Comparison of ENCODE assay signal across 28 mouse cellular contexts in the genomic region with DNA sequence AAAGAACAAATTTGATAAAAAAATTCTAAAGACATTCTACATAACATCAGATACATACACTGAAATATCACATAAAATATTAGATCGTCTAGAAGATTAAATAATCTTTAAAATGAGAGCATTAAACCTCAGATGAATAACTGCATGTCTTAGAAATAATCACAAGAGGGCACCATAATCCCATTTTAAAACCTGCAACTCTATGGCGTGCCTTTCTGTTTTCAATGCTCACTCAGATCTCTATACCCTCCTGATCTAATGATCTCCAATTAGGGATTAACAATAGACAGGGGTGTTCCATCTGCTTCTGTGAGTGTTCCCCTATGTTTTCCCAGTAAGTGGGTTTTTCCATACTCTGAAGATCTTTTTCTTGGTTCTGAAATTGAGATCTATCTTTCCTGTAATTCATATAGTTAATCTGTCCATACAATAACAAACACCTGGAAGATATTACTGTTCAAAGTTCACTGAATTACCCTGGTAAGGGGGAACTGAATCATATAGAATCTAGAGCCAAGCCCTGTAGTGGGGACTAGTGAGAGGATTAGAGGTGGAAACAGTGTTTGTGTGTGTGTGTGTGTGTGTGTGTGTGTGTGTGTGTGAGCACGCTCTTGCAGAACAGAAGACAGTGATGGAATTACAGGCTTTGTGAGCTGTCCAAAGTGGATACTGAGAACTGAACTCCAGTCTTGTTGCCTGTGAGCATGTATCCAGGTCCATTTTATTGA. TPM values are rescaled to one million over a fixed set of nuclear protein-coding genes. Genes with fewer than 3 reads are reported as not detected.
DNase-seq lines count a peak whose midpoint lies in the region; ATAC-seq and TF ChIP-seq lines count a peak whose summit lies in the region.
"Had no signal": no experiment of that assay in that cellular context is flagged by ENCODE, and none has a peak within 500 bp of the region (broad histone marks: within the 10 kb centered on the region; RNA-seq: fewer than 3 reads in every experiment).

No protein-coding gene starts in this region.

- H3K4me2 ChIP-seq in hindbrain, embryonic 14.5 days (replicated peaks): no peak overlapping the region
- no peak overlapping the region for H3K4me2 ChIP-seq in hindbrain, embryonic 13.5 days
- H3K4me2 ChIP-seq in midbrain, postnatal 0 days (ENCODE audit: low read depth, low read length, poor library complexity, severe bottlenecking): no peak overlapping the region
- no peak overlapping the region for H3K4me2 ChIP-seq in midbrain, embryonic 15.5 days
- no peak overlapping the region for H3K4me2 ChIP-seq in intestine, postnatal 0 days (replicated peaks; ENCODE audit: low read depth)
- H3K4me2 ChIP-seq: embryonic facial prominence, embryonic 13.5 days; limb, embryonic 12.5 days; liver, embryonic 12.5 days; lung, embryonic 14.5 days; midbrain, embryonic 11.5 days; stomach, embryonic 15.5 days had no signal

- H3K4me1 ChIP-seq in hindbrain, embryonic 14.5 days (replicated peaks; ENCODE audit: control insufficient read depth, insufficient read depth, low read length): no peaks in the 10 kb centered on the region
- no peaks in the 10 kb centered on the region for H3K4me1 ChIP-seq in hindbrain, embryonic 13.5 days (replicated peaks)
- no peaks in the 10 kb centered on the region for H3K4me1 ChIP-seq in midbrain, postnatal 0 days (ENCODE audit: insufficient read depth, low read length)
- H3K4me1 ChIP-seq in midbrain, embryonic 15.5 days: no peaks in the 10 kb centered on the region
- H3K4me1 ChIP-seq in intestine, postnatal 0 days (replicated peaks; ENCODE audit: control insufficient read depth, insufficient read depth, low read length): no peaks in the 10 kb centered on the region
- H3K4me1 ChIP-seq: embryonic facial prominence, embryonic 13.5 days; limb, embryonic 12.5 days; liver, embryonic 12.5 days; stomach, embryonic 15.5 days had no signal

- H3K27me3 ChIP-seq in hindbrain, embryonic 14.5 days (ENCODE audit: control insufficient read depth, insufficient read depth, low read length): no peaks in the 10 kb centered on the region
- no peaks in the 10 kb centered on the region for H3K27me3 ChIP-seq in hindbrain, embryonic 13.5 days
- no peaks in the 10 kb centered on the region for H3K27me3 ChIP-seq in midbrain, postnatal 0 days (ENCODE audit: insufficient read depth, low read length)
- no peaks in the 10 kb centered on the region for H3K27me3 ChIP-seq in midbrain, embryonic 15.5 days (replicated peaks)
- H3K27me3 ChIP-seq in intestine, postnatal 0 days (replicated peaks; ENCODE audit: control insufficient read depth, insufficient read depth, low read length): no peaks in the 10 kb centered on the region
- H3K27me3 ChIP-seq: embryonic facial prominence, embryonic 13.5 days; limb, embryonic 12.5 days; liver, embryonic 12.5 days; Patski; stomach, embryonic 15.5 days had no signal

- no peak for ATAC-seq in hindbrain, embryonic 14.5 days (ENCODE audit: low FRiP score)
- no peak for ATAC-seq in hindbrain, embryonic 13.5 days (ENCODE audit: low FRiP score)
- no peak for ATAC-seq in midbrain, postnatal 0 days (ENCODE audit: low FRiP score)
- no peak for ATAC-seq in midbrain, embryonic 15.5 days (replicated peaks)
- 0 out of 2 replicates have a peak, but pooled peaks have one; percentile 53 for ATAC-seq in intestine, postnatal 0 days
- ATAC-seq: CD4-positive, CD25-positive, alpha-beta regulatory T cell, adult 4 months; liver, embryonic 12.5 days; Patski had no signal

- 61% methylated on average over 3 of the region's 3 CpGs for WGBS in hindbrain, embryonic 14.5 days
- WGBS in hindbrain, embryonic 13.5 days: 64% methylated on average over 3 of the region's 3 CpGs
- WGBS in midbrain, postnatal 0 days: 70% methylated on average over 3 of the region's 3 CpGs
- WGBS in midbrain, embryonic 15.5 days: 68% methylated on average over 3 of the region's 3 CpGs
- 45% methylated on average over 3 of the region's 3 CpGs for WGBS in intestine, postnatal 0 days

- H3K4me3 ChIP-seq in hindbrain, embryonic 14.5 days (replicated peaks; ENCODE audit: low read length): no peak overlapping the region
- no peak overlapping the region for H3K4me3 ChIP-seq in hindbrain, embryonic 13.5 days
- H3K4me3 ChIP-seq in midbrain, postnatal 0 days (ENCODE audit: low read depth, low read length): no peak overlapping the region
- H3K4me3 ChIP-seq in midbrain, embryonic 15.5 days: no peak overlapping the region
- no peak overlapping the region for H3K4me3 ChIP-seq in intestine, postnatal 0 days (ENCODE audit: low read depth, low read length)
- H3K4me3 ChIP-seq: embryonic facial prominence, embryonic 13.5 days; limb, embryonic 12.5 days; liver, embryonic 12.5 days; stomach, embryonic 15.5 days had no signal

- peak; percentile 38 for DNase-seq in hindbrain, embryonic 14.5 days (ENCODE audit: low spot score)
- DNase-seq in midbrain, postnatal 0 days (ENCODE audit: low spot score): peak; percentile 40
- no peak for DNase-seq in lung, postnatal 10 days
- DNase-seq in frontal cortex, adult 2 months (ENCODE audit: extremely low spot score in 1 of 2, low spot score in 1 of 2): no peak
- DNase-seq: adrenal gland, adult 8-10 months; cerebellum, adult 9-11 months; gastrocnemius, postnatal 25 days; kidney, adult 11 months; kidney, postnatal 10 days; lung, embryonic 14.5 days; right cerebral cortex, postnatal 14 days; thymus, adult 2 months had no signal

- TF ChIP-seq CTCF in midbrain, postnatal 0 days (IDR thresholded peaks at IDR 0.05): peak; percentile 54
- TF ChIP-seq CTCF in intestine, postnatal 0 days (IDR thresholded peaks at IDR 0.05; ENCODE audit: low read depth): peak; percentile 45

- H3K9me3 ChIP-seq in hindbrain, embryonic 14.5 days (ENCODE audit: control insufficient read depth, low read length): no peaks in the 10 kb centered on the region
- H3K9me3 ChIP-seq in hindbrain, embryonic 13.5 days: no peaks in the 10 kb centered on the region
- H3K9me3 ChIP-seq in midbrain, postnatal 0 days (ENCODE audit: low read length): no peaks in the 10 kb centered on the region
- H3K9me3 ChIP-seq in midbrain, embryonic 15.5 days: no peaks in the 10 kb centered on the region
- H3K9me3 ChIP-seq in intestine, postnatal 0 days (ENCODE audit: control insufficient read depth): no peaks in the 10 kb centered on the region
- H3K9me3 ChIP-seq: embryonic facial prominence, embryonic 13.5 days; limb, embryonic 12.5 days; liver, embryonic 12.5 days; stomach, embryonic 15.5 days had no signal

- H3K9ac ChIP-seq in hindbrain, embryonic 14.5 days: no peak overlapping the region
- no peak overlapping the region for H3K9ac ChIP-seq in hindbrain, embryonic 13.5 days
- H3K9ac ChIP-seq in midbrain, postnatal 0 days (replicated peaks; ENCODE audit: low read length, poor library complexity, severe bottlenecking): no peak overlapping the region
- no peak overlapping the region for H3K9ac ChIP-seq in midbrain, embryonic 15.5 days
- no peak overlapping the region for H3K9ac ChIP-seq in intestine, postnatal 0 days (ENCODE audit: low read depth, low read length)
- H3K9ac ChIP-seq: embryonic facial prominence, embryonic 13.5 days; limb, embryonic 12.5 days; liver, embryonic 12.5 days; lung, embryonic 14.5 days; stomach, embryonic 15.5 days had no signal

- no peak overlapping the region for H3K27ac ChIP-seq in hindbrain, embryonic 14.5 days
- no peak overlapping the region for H3K27ac ChIP-seq in hindbrain, embryonic 13.5 days
- no peak overlapping the region for H3K27ac ChIP-seq in midbrain, postnatal 0 days (ENCODE audit: low read depth, low read length)
- no peak overlapping the region for H3K27ac ChIP-seq in midbrain, embryonic 15.5 days
- H3K27ac ChIP-seq in intestine, postnatal 0 days (ENCODE audit: low read depth, low read length): no peak overlapping the region
- H3K27ac ChIP-seq: embryonic facial prominence, embryonic 13.5 days; limb, embryonic 12.5 days; liver, embryonic 12.5 days; macrophage; stomach, embryonic 15.5 days had no signal

- no peaks in the 10 kb centered on the region for H3K36me3 ChIP-seq in hindbrain, embryonic 14.5 days (replicated peaks; ENCODE audit: control insufficient read depth, insufficient read depth)
- no peaks in the 10 kb centered on the region for H3K36me3 ChIP-seq in hindbrain, embryonic 13.5 days
- H3K36me3 ChIP-seq in midbrain, postnatal 0 days (ENCODE audit: insufficient read depth, low read length): no peaks in the 10 kb centered on the region
- no peaks in the 10 kb centered on the region for H3K36me3 ChIP-seq in midbrain, embryonic 15.5 days (replicated peaks)
- no peaks in the 10 kb centered on the region for H3K36me3 ChIP-seq in intestine, postnatal 0 days (ENCODE audit: control insufficient read depth, insufficient read depth)
- H3K36me3 ChIP-seq: embryonic facial prominence, embryonic 13.5 days; limb, embryonic 12.5 days; liver, embryonic 12.5 days; stomach, embryonic 15.5 days had no signal

RNA-seq across cellular contexts. Expression of a gene that starts 41.7 kb away (rescaled TPM):
- polyA plus RNA-seq in hindbrain, embryonic 14.5 days (2014; fragmentation: Nextera tagmentation; extraction: Ambion mirVana): not detected in 2 replicates
- polyA plus RNA-seq in hindbrain, embryonic 13.5 days (2015; fragmentation: Nextera tagmentation; extraction: Ambion mirVana): not detected in 2 replicates
- total RNA-seq in midbrain, postnatal 0 days (2014; rRNA removed): not detected in 2 replicates
- 0.42 TPM in 1 of 2 replicates, not detected in the other for polyA plus RNA-seq in midbrain, postnatal 0 days (2015; fragmentation: Nextera tagmentation; extraction: Ambion mirVana)
- polyA plus RNA-seq in midbrain, embryonic 15.5 days (2015; fragmentation: Nextera tagmentation; extraction: Ambion mirVana): not detected in 2 replicates
- 5.8 and 7.8 TPM in 2 replicates for polyA plus RNA-seq in intestine, postnatal 0 days (2015; fragmentation: Nextera tagmentation; extraction: Ambion mirVana)
- 0.44 TPM in 1 of 2 replicates, not detected in the other for polyA plus RNA-seq in frontal cortex, adult 2 months (2012; rRNA removed)
- total RNA-seq: adrenal gland, adult 8-10 months; ES-E14; gastrocnemius, postnatal 25 days; hematopoietic stem cell, adult 5-6 weeks; layer of hippocampus, adult 8-10 months; left cerebral cortex, adult 18-20 months had no signal
- polyA plus RNA-seq: CD4-positive, CD25-positive, alpha-beta regulatory T cell, adult 4 months; limb, embryonic 12.5 days; liver, embryonic 12.5 days; lung, embryonic 14.5 days; macrophage; midbrain, embryonic 11.5 days; neural tube, embryonic 14.5 days; Patski had no signal

Comparison
In these comparisons a context has a peak if more than half of its experiments do, and no peak if none do; other contexts are left out.
1. DNase-seq: peak in hindbrain, embryonic 14.5 days (single experiment) and midbrain, postnatal 0 days (single experiment); none in lung, postnatal 10 days (single experiment) and frontal cortex, adult 2 months (0 of 2).